Mouse (Mus musculus) thymus, adult 2 months (tissue): ENCODE results near the gene Mavs.

Experiments used
- CTCF ChIP-seq: fragments of 200-500 bp; IDR thresholded peaks from 2 replicates; pipeline ENCODE4 v1.5.1; 2012; ENCODE audit warnings: mild to moderate bottlenecking, control low read depth, low read length, moderate library complexity, borderline replicate concordance; ENCODE audit not compliant: control insufficient read depth, poor library complexity, insufficient read depth; ENCODE audit errors: extremely low read depth
- POLR2A ChIP-seq: fragments of 200-500 bp; IDR thresholded peaks from 2 replicates; pipeline ENCODE4 v1.6.1; 2012; ENCODE audit warnings: mild to moderate bottlenecking, low read length, control low read depth, moderate library complexity; ENCODE audit not compliant: control insufficient read depth, poor library complexity, insufficient read depth; ENCODE audit errors: extremely low read depth

DNA sequence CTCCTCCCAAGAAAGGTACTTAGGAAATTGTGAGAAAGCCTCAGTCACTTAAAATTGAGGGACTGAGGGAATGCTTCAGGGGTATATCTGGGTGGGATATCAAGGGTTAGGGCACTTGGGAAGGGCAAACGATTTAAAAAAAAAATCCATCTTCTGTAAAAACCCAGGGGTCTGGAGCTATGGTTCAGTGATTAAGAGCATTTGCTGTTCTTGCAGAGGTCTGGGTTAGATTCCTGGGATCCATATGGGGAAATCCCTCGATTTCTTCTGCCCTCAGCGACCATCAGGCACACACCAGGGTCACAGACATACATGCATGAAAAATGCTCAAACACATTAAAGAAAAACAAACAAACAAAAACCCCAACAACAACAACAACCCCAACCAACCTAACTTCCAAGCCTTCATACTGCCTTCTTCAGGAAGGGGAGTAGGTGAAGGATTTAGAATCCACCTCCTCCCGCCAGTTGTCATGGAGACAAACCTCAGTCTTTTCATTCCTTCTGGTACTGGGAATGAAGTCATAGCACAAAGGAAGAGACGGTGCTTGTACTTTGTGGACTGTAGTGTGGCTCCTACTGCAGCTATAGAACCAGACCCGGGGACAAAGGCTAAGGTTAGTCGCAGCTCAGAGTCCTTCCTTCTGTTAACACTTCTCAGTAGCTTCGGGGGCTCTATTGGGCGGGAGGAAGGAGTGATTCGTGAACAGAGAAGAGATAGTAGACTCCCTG lies 27.8 kb downstream of the Mavs start:
- TF ChIP-seq POLR2A: no peak
- no peak for TF ChIP-seq CTCF
